Mouse (Mus musculus) liver, adult 2 months (tissue): ENCODE measurements around the gene Ulk4.

Experiments
- CTCF ChIP-seq: fragments of 200-500 bp; IDR thresholded peaks from 2 replicates; pipeline ENCODE4 v1.5.1; 2011; ENCODE audit warnings: low read depth, low read length, control low read depth
- POLR2A ChIP-seq: fragments of 200-500 bp; IDR thresholded peaks from 2 replicates; pipeline ENCODE4 v1.6.1; 2011; ENCODE audit warnings: low read length, control low read depth; ENCODE audit not compliant: insufficient read depth; ENCODE audit errors: extremely low read depth

DNA sequence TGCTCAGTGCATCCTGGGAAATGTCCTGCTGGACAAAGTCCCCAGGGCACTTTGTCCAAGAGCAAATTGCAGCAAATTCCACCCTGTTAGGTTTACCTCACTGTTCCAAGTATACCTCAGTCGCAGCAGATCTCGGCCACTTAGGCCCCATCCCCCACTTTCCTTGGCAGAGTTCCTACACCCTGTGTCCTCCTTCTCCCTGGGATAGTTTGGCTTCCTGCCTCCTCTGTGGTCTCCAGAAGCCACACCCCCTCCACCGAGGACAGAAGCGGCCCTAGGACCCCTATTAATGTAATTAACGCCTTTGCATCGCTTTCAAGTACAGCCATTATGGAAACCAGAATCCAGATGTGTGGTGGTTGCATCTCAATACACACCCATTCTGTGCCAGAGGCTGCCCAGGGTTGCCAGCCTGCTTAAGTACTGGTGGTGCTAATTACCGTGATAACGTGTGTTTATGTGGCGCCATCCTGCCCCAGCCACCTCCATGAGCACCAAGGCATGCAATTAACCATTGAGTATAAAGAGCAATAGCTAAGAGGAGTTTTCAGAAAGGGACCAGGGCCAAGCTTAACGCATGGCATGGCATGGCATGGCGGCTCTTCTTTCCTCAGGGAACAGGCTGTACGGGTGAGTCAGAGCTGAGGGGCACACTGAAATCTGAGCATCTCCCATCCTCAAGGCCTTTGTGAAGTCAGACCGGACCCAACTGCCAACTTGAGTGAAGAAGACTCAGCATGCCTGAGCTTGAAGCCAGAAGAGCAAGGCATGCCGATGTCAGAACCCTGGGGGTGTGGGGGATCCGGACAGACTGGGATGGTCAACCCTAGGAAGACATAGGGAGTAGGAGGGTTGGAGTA lies 275.1 kb downstream of the Ulk4 start:
- TF ChIP-seq CTCF, result no peak
- no peak for TF ChIP-seq POLR2A
